Mouse (Mus musculus) cerebellum, adult 11-12 months (tissue): Measurements from ENCODE around the gene Mgll.

Source experiments
- DNase-seq: peaks from one replicate; pipeline ENCODE4 v3.0.0; 2022

The Mgll gene

DNA sequence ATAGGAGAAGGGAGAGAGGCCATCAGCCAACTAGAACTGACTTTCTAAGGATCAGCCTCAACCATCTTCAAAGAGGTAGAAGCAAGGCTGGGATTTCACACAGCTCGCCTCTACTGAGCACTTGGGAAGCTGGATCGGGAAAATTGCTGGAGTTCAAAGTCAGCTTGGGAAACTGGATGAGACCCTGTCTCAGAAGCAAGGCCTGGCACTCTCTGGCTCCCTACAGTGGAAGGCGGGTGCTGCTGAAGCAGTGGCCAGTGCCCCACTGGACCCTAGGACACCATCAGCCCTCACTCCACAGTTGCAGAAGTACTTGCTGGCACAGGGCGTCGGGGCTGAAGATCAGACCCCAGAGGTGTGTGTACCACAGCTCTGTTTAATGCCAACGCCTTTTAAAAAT lies 133.6 kb downstream of the Mgll start:
- DNase-seq, result no peak

DNA sequence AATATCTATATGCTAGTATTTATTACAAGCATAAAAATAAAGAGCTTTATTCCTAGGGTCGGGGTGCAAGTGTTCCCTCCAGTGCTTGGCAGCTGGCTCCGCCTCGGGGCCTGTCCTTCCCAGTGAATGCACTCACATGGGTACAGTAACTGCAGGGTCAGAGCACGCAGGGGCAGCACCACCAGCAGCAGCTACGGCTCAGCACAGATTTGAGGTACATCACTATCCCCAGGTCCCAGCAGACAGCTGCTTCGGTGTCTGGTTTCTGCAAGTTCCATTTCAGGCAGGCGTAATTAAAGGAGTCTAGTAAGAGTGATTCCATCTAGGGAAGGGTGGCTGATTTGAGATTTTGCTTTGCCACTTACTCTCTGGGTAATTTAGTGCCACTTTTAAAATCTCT lies 134.1 kb downstream of the Mgll start:
- no peak for DNase-seq

DNA sequence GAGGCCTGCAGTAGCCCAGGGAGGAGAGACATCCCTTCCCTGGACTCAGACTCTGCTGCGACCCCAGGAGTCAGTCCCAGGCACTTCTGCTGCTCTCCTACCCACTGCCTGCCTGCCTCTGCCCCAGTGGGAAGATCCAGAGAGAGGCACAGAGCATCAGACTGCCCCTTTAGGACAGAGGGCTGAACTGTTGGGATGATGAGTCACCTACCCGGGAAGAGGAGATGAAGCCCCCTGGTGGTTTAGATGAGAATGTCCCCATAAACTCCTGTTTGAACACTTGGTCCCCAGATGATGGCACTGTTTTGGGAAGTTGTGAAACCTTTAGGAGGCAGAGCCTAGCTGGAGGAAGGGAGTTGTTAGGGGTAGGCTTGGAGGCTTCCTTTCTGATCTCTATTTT lies 136.7 kb downstream of the Mgll start:
- DNase-seq, result no peak

DNA sequence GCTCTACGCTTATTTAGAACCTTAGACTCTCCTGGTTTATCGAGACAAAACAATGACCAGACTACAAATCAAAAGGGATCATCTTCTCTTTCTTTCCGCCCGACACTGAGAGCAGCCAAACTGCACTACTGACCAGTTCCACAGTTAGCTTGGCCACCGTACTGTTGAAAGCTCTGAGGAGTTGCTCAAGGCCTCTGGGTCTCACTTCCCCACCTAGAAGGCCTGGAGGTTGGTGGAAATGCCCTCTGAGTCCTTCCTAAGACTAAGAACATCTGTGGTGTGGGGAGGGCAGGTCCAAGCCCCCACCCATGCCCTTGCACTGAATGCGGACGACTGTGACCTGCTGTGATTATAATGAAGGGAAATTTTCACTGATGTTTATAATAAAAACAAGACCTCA lies 141.5 kb downstream of the Mgll start:
- no peak for DNase-seq

DNA sequence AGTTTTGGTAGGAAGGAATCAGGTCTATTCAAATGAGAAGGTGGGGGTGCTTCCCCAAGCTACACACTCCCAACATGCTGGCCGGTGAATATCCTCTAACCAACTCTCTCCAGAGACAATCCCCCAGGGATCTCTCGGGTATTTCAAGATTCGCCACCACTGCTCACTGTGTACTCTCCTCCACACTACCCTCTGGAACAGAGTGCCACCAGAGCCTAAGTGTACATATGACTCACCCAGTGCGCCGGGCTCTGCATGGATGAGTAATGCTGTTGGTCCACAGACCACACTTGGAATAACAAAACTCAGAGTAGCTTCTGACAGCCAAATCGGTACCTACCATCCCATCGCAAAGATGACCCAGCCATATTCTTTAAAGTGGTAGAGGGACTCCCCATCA lies 145.2 kb downstream of the Mgll start:
- DNase-seq, result no peak

DNA sequence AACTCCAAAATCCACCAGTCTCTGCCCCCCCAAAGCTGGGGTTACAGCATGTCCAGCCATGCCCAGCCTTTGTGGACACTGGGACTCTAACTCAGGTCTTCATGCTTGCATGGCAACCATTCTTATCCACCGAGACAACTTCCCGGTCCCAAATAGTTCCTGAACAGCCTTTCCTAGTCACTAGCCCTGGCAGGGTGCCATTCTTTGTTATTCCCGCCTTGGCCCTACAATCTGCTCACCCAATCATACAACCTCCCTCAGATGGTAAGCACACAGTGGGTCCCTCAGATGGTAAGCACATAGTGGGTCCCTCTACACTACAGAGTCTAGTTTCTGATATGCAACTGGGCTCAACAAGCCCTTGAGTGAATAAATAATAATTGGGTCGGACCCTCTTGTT lies 146.4 kb downstream of the Mgll start:
- DNase-seq, result no peak

DNA sequence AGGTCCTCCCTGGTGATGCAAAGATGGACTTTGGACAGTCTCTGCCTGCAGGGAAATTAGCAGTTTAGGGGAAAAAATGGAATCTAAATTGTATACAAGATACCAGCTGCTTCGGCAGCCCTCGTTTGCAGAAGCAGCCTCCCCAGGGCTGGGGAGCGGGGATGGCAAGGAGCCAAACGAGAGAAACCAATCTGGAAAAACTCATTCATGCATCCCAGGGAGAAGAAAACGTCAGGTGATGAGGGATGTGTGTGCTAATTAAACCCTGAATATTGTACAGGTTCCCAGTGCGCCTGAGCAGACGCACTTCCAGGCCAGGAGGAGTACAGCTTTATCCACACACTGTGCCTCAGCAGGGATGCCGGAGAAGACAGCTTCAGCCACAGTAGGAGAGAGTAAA lies 147.3 kb downstream of the Mgll start:
- DNase-seq, result peak; percentile 63

DNA sequence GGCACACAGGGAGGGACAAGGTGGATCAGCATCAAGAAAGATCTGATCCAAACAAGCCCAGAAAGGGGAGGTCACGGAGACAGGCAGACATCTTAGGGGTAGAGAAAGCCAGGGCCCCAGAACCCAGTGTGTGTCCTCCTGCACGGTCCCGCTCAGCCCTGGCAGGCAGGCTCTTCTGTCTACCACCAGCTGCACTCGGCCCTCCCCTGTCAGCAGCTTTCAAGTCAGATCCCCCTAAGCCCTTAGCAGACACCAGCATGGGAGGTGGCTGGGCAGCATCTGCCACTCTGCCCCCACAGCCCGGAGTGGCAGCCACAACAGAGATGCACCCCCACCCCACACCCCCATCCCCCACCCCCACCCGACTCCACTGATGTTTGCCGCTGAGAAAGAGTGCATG lies 148.6 kb downstream of the Mgll start:
- no peak for DNase-seq

DNA sequence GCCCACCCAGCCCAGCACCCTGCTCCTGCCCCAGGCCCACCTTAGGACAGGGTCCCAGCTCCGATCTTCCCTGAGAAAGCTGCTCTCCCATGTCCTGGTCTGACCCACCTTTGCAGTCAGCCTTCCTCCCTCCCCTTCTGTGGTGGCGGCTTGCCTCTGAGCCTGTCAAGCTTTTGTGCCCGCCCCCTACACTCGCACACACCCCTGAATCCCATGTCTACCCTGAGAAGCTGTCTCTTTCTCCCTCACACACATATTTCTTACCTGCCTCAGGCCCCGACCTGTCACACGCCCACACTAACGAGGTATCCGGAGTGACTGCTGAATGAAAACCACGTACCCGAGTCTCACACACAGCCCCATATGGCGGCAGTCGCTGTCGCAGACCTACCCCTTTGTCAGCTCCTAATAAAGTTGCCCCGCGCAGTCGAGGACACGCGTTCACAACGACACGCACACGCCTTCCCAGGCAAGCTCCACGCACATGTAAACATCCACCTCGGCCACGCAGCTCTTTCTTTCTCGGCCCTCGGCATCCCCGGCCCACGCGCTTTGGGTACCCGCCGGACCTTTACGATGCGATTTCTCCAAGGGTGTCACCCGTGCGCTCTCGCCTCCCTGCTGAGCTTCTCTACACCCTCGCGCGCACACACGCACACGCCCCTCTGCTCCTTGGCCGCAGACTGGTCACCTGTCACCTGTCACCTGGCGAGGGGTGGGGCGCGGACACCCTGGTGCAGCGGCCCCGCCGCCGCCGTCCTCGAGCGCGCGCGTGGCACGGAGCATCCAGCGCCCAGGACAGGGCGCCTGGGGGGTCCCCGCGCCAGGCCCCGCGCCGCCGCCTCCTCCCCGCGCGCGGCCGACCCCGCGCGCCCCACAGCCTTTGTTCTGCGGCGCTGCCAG lies 150.0 kb downstream of the Mgll start:
- peak; percentile 67 for DNase-seq

DNA sequence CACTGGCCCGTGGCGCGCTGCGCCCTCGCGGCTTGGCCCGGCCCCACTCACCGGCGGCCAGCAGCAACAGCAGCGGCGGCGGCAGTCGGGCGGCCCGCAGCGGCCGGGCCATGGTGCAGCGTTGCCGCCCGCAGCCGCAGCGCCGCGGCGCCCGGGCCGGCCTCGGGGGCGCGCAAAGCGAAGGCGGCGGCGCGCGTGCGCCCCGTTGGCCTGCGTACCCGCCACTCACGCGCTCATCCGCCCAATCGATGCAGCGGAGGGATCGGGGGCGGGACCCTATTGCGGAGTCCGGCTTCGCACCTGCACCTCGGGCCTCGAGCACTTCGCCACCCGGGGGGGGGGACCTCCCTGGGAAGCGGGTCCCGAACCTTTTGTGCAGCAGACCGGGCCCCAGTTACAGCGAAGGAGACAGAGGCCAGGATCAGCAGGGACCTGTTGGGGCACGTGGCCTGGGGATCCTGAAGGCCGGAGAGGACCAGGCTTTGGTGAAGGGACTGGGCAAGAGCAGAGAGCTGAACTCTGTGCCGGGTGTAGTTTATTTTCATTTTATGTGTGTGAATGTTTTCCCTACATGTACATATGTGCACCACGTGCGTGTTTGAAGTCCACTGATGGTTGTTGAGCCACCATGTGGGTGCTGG lies 150.8 kb downstream of the Mgll start, which contains the start of gene Podxl2:
Podxl2 (minus strand) TSS at position 177 of the 641 bp plus-strand sequence.
- peak; percentile 89 for DNase-seq
